Mouse (Mus musculus) liver, embryonic 15.5 days (tissue): Measurements from ENCODE around the gene Npm1. TPM values are rescaled to one million over a fixed set of nuclear protein-coding genes. Genes with fewer than 3 reads are reported as not detected.

Source experiments
- ATAC-seq: fragments of 200-750 bp; cut with Nextera tagmentation; 2 replicates; pipeline ENCODE4 v1.8.0; 2017; ENCODE audit warnings: moderate number of reproducible peaks, mild to moderate bottlenecking, moderate library complexity; ENCODE audit not compliant: insufficient read depth
- H3K27ac ChIP-seq: fragments of 300-500 bp; sonication (generic); replicated peaks from 2 replicates; pipeline ENCODE4 v1.5.1; 2015; ENCODE audit warnings: mild to moderate bottlenecking, inconsistent platforms
- H3K27me3 ChIP-seq: fragments of 300-500 bp; sonication (generic); 2 replicates; pipeline ENCODE4 v1.6.1; 2015; ENCODE audit warnings: mild to moderate bottlenecking, inconsistent platforms
- H3K36me3 ChIP-seq: fragments of 300-500 bp; sonication (generic); replicated peaks from 2 replicates; pipeline ENCODE4 v1.6.1; 2015; ENCODE audit warnings: moderate library complexity, mild to moderate bottlenecking, inconsistent platforms
- H3K4me1 ChIP-seq: fragments of 300-500 bp; sonication (generic); replicated peaks from 2 replicates; pipeline ENCODE4 v1.6.1; 2015; ENCODE audit warnings: inconsistent platforms
- H3K4me2 ChIP-seq: fragments of 300-500 bp; sonication (generic); 2 replicates; pipeline ENCODE4 v1.6.1; 2015; ENCODE audit warnings: moderate library complexity, mild to moderate bottlenecking, inconsistent platforms
- H3K4me3 ChIP-seq: fragments of 300-500 bp; sonication (generic); replicated peaks from 2 replicates; pipeline ENCODE4 v1.5.1; 2015; ENCODE audit warnings: mild to moderate bottlenecking, inconsistent platforms
- H3K9ac ChIP-seq: fragments of 300-500 bp; sonication (generic); 2 replicates; pipeline ENCODE4 v1.6.1; 2015; ENCODE audit warnings: moderate library complexity, mild to moderate bottlenecking, inconsistent platforms
- H3K9me3 ChIP-seq: fragments of 300-500 bp; sonication (generic); replicated peaks from 2 replicates; pipeline ENCODE4 v1.6.1; 2016; ENCODE audit warnings: inconsistent platforms
- WGBS: fragments of 180-500 bp; shearing (Covaris S2); methylation state at CpG from one replicate; pipeline ENCODE4 v1.1.7; 2015; ENCODE audit warnings: mixed read lengths; ENCODE audit not compliant: insufficient replicate concordance; 5-methylcytosine and 5-hydroxymethylcytosine counted together
- polyA plus RNA-seq: library from polyadenylated mRNA; unstranded; fragments of >200 nt; fragmentation: Nextera tagmentation; extraction: Ambion mirVana; gene quantifications from 2 replicates; pipeline ENCODE4 v1.2.1, GENCODE M21; 2015

Npm1 gene
- polyA plus RNA-seq, 1 experiment from 2014 or later = 399 TPM

DNA sequence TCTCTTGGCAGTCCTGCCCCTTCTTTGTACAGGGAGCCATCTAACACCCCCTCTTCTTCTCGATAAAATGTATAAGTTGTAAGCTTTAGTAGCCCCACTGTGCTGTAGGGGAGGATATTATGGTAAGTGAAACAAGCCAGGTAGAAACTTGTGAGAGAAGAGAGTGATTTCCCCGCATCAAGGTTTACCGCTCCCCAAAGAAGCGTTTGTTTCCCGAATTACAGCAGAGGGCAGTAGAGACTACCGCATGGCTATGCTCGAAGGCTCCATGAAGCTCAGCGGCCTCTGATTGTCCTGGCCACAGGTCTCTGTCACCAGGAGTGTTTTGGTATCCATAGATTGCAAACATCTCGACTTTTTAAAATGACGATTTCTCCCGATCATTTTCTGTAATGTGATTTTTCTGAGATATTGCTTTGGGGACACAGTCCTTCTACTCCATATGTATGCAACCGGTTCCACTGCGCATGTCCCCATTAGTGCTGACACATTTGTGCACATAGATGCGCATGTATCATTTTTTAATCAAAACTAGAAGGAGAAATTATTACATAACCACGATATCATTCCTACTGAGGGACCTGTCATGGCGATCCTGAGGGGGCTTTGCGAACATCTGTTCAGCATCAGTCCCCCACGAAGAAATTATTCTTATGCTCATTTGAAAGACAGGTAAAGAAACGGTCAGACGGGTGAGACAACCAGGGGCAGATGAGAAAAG, 13.7 kb upstream of the Npm1 start:
- Histone ChIP-seq H3K4me1 (no peaks in the 10 kb centered on the region), H3K4me2 (no peak overlapping the region), H3K4me3 (no peak overlapping the region), H3K36me3 (no peaks in the 10 kb centered on the region), H3K9me3 (no peaks in the 10 kb centered on the region), H3K9ac (no peak overlapping the region), H3K27me3 (peaks cover 70% of the 10 kb centered on the region), H3K27ac (no peak overlapping the region)
- WGBS = 28% methylated on average over 20 of the region's 20 CpGs
- no peak for ATAC-seq

DNA sequence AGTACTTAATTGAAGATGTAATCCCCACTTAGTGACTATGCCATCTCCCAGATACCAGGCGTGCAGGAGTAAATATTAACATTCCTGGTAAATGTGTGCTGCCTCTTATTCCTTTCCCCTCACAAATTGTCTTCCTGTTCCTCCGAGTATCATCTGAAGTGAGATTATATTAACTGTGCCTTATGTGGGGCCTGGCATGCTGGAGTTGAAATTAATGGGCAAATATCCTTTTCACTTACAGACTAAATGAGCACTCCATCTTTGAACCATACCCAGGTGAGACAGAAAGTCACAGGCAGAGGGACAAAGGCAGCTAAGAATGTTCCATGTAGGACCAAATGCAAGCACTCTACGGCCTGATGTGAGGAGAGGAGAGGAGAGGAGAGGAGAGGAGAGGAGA, 12.8 kb upstream of the Npm1 start:
- no peaks in the 10 kb centered on the region for H3K36me3 ChIP-seq
- WGBS = 50% methylated on average over 3 of the region's 3 CpGs
- H3K4me2 ChIP-seq = no peak overlapping the region
- H3K27ac ChIP-seq = no peak overlapping the region
- H3K9ac ChIP-seq = no peak overlapping the region
- no peaks in the 10 kb centered on the region for H3K9me3 ChIP-seq
- no peak overlapping the region for H3K4me3 ChIP-seq
- no peaks in the 10 kb centered on the region for H3K4me1 ChIP-seq
- ATAC-seq = no peak
- H3K27me3 ChIP-seq = peaks cover 71% of the 10 kb centered on the region

DNA sequence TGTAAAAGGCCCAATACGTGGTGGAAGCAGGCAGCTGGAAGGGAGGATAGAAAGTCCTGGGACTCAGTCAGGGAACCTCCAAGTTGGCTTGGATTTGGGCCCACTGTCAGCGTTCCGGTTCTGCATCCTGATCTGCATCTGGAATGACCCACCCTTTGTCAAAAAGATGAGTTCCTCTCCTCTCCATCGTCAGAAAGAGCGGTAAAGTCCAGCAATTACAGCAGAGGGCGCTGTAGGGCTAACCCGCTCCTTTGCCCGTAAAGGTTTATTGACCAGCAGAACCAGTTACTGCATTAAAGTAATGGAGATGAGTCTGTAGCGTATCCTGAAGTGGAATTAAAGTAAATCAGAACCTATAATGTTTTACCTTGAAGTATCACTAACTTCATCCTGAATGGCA, 7.5 kb upstream of the Npm1 start:
- Histone ChIP-seq H3K27me3 (peaks cover 44% of the 10 kb centered on the region), H3K9me3 (no peaks in the 10 kb centered on the region), H3K4me1 (no peaks in the 10 kb centered on the region), H3K9ac (no peak overlapping the region), H3K4me3 (no peak overlapping the region), H3K4me2 (no peak overlapping the region), H3K36me3 (no peaks in the 10 kb centered on the region), H3K27ac (no peak overlapping the region)
- WGBS = 8% methylated on average over 9 of the region's 9 CpGs
- ATAC-seq = no peak

- H3K27ac ChIP-seq = peak overlapping the region; percentile 81
- H3K9me3 ChIP-seq = no peaks in the 10 kb centered on the region
- H3K9ac ChIP-seq = peak overlapping the region; percentile 87
- peak overlapping the region; percentile 93 for H3K4me3 ChIP-seq
- WGBS = 2% methylated on average over 53 of the region's 53 CpGs
- 0 out of 2 replicates have a peak, but pooled peaks cover 2% of the 10 kb centered on the region for H3K27me3 ChIP-seq
- peak; percentile 49 for ATAC-seq
- peaks cover 28% of the 10 kb centered on the region for H3K4me1 ChIP-seq
- H3K4me2 ChIP-seq = peak overlapping the region; percentile 97
- peaks cover 37% of the 10 kb centered on the region for H3K36me3 ChIP-seq
Observed at GRCm38 (mm10) chr11:33162211-33162997, 602 bp downstream of the Npm1 start.

GRCm38 (mm10) chr11:33159741-33160140, 3.3 kb downstream of the Npm1 start:
- Histone ChIP-seq H3K9me3 (no peaks in the 10 kb centered on the region), H3K4me3 (no peak overlapping the region), H3K4me1 (peaks cover 28% of the 10 kb centered on the region), H3K4me2 (no peak overlapping the region), H3K27ac (no peak overlapping the region), H3K36me3 (peaks cover 58% of the 10 kb centered on the region), H3K9ac (no peak overlapping the region), H3K27me3 (no peaks in the 10 kb centered on the region)
- no peak for ATAC-seq
- 79% methylated on average over 3 of the region's 3 CpGs for WGBS

GRCm38 (mm10) chr11:33157453-33158196, 5.4 kb downstream of the Npm1 start:
- H3K4me3 ChIP-seq = no peak overlapping the region
- no peak for ATAC-seq
- no peaks in the 10 kb centered on the region for H3K27me3 ChIP-seq
- H3K4me1 ChIP-seq = peaks cover 21% of the 10 kb centered on the region
- no peak overlapping the region for H3K9ac ChIP-seq
- WGBS = 64% methylated on average over 2 of the region's 2 CpGs
- H3K9me3 ChIP-seq = no peaks in the 10 kb centered on the region
- H3K4me2 ChIP-seq = no peak overlapping the region
- H3K27ac ChIP-seq = no peak overlapping the region
- peaks cover 74% of the 10 kb centered on the region for H3K36me3 ChIP-seq

DNA sequence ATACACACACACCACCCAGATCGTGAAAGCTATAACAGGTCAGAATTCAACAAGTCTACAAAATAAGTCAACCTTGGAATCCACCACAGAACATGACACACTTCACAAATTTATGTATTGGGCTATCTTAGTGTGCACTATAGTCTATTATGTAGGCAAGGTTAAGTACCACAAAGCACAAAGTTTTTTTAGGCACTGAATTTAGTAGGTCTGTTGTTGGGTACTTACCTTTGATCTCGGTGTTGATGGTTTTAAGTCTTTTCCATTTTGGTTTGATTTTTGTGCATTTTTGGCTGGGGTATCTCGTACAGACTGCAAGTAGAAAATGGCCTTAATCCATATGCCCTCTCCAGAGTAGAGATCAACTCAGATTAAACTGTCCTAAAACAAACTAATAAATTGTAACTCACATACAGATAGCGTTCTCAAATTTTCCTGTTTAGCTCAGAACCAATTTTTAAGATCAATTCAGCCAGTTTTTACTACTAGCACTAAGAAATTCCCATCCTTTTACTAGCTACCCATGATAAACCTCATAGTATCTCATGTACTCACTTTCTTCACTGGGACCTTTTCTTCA, 6.5 kb downstream of the Npm1 start:
- Histone ChIP-seq H3K27me3 (no peaks in the 10 kb centered on the region), H3K36me3 (peaks cover 80% of the 10 kb centered on the region), H3K4me1 (peaks cover 14% of the 10 kb centered on the region), H3K9me3 (no peaks in the 10 kb centered on the region), H3K9ac (no peak overlapping the region), H3K4me3 (no peak overlapping the region), H3K4me2 (no peak overlapping the region), H3K27ac (no peak overlapping the region)
- WGBS = 74% methylated on average over 4 of the region's 4 CpGs
- no peak for ATAC-seq

DNA sequence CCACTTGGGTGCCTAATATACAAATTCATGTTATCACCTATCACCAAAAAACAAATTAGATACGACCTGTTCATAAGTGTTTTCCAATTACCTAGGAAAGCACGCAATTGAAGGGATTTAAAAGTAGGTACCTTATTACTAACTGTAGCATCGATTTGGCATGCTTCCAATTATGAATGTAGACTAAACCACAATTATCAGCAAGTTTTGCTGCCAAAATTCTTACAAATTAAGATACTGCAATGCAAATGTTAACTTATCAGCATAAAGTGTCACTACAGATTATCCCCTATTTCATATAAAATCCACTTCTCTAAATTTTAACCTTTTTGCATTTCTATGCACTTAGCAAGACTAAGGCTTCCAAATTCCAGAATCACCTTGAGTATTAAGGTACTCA, 8.5 kb downstream of the Npm1 start:
- Histone ChIP-seq H3K4me1 (no peaks in the 10 kb centered on the region), H3K9ac (no peak overlapping the region), H3K27ac (no peak overlapping the region), H3K4me2 (no peak overlapping the region), H3K27me3 (peaks cover 2% of the 10 kb centered on the region), H3K9me3 (no peaks in the 10 kb centered on the region), H3K36me3 (peaks cover 79% of the 10 kb centered on the region), H3K4me3 (no peak overlapping the region)
- ATAC-seq = no peak
- 76% methylated on average over 3 of the region's 3 CpGs for WGBS

DNA sequence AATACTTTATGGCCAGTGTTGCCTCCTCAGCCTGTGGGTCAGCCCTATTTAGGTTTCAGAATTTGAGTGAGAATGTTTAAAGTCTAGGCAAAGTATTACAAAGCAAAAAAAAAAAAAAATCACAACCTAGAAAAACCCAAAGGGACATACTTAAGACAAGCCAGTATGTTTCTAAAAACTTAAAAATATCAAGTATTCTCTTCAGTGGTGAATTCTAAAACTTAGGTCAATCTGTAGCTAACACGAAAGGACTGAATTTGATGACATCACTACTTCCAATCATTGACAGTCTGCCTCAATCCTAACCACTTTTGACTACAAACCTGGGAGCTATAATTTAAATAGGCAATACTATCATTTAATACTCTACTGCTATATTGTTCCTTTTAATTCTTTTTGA, 10.0 kb downstream of the Npm1 start:
- Histone ChIP-seq H3K4me1 (peaks cover 3% of the 10 kb centered on the region), H3K9ac (no peak overlapping the region), H3K27me3 (peaks cover 15% of the 10 kb centered on the region), H3K9me3 (no peaks in the 10 kb centered on the region), H3K4me2 (no peak overlapping the region), H3K36me3 (peaks cover 71% of the 10 kb centered on the region), H3K4me3 (no peak overlapping the region), H3K27ac (no peak overlapping the region)
- 65% methylated on average over 1 of the region's 1 CpGs for WGBS
- no peak for ATAC-seq

DNA sequence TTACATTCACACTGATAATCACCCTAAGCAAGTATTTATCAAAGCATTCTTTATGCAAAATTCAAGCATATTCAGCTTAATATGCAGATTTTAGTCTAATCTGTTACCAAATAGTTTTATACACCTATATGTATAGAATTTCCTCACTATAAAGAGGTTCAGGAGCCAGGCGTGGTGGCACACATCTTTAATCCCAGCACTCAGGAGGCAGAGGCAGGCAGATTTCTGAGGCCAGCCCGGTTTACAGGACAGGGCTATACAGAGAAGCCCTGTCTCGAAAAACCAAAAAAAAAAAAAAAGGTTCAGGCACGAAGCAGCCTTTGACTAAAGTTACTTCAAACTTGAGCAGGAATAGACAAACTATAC, 11.2 kb downstream of the Npm1 start:
- 59% methylated on average over 4 of the region's 4 CpGs for WGBS
- H3K9ac ChIP-seq = no peak overlapping the region
- H3K27me3 ChIP-seq = peaks cover 28% of the 10 kb centered on the region
- no peak overlapping the region for H3K4me3 ChIP-seq
- no peak overlapping the region for H3K4me2 ChIP-seq
- H3K36me3 ChIP-seq = peaks cover 61% of the 10 kb centered on the region
- H3K9me3 ChIP-seq = no peaks in the 10 kb centered on the region
- no peak for ATAC-seq
- peaks cover 16% of the 10 kb centered on the region for H3K4me1 ChIP-seq
- H3K27ac ChIP-seq = no peak overlapping the region
